Mouse (Mus musculus): ENCODE measurements around the gene Tmem151b.

GRCm38 (mm10) chr17:45550253-45550652 lies 776 bp upstream of the Tmem151b start:
- TF ChIP-seq ZC3H11A (IDR thresholded peaks at IDR 0.05; ENCODE audit: borderline replicate concordance, low read depth, low read length) (no peak), HCFC1 (IDR thresholded peaks at IDR 0.05; ENCODE audit: borderline replicate concordance, insufficient read depth, low read length) (no peak), CHD2 (IDR thresholded peaks at IDR 0.05; ENCODE audit: low read depth, low read length) (no peak), ZNF384 (IDR thresholded peaks at IDR 0.05; ENCODE audit: low read depth, low read length) (no peak), MAFK (IDR thresholded peaks at IDR 0.05; ENCODE audit: insufficient read depth, low read depth, low read length) (no peak)

Data from ES-E14 (cell line).